Mouse (Mus musculus): Measurements from ENCODE around the gene Taf11.

The Taf11 gene

DNA sequence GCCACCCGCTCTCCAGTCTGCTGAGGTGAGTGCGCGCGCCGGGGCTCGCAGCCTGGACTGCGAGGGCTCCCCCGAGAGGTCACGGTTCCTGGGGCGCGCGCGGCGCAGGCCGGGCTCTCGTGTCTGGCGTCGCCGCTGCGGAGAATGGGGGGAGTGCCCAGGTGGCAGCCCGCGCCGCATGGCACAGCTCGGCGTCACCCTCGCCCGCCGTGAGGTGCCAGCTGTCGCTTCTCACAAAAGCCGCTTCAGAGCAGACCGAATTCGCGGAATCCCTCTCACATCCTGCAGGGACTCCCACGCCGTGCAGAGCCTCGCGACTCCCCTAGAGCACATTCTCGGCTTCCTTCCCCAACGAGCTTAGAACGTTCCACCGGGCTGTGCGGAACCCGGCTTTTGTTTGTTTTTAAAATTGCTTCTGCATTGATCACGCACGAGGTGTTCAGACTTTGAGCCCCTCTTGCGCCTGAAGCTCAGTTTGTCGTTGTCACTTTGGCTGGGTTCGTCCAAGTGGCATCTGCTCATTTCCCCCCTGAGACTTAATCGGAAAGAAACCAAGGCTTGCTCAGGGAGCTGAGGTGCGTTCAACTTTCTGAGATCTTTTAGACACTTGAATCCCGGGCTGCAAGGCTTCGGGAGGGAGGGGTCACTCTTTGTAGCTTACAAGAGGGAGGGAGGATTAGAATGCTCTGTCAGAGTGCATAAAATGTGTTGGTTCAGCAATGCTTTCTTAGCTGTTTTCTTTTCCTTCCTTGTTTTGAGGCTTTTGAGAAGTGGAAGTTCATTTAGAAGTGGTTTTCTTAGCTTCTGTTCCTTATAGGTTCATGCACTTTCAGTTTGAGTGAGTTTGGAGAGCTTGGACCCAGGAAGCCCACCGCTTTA lies at the start of gene Taf11:
Gene Taf11, minus strand, starts transcription at position 223 of the 879 bp plus-strand sequence.
- in situ Hi-C loops (cut with MboI, MseI) = loop anchor here (5.0 kb wide), 1 partner anchor 68 kb away; no protein-coding TSS in a partner anchor

DNA sequence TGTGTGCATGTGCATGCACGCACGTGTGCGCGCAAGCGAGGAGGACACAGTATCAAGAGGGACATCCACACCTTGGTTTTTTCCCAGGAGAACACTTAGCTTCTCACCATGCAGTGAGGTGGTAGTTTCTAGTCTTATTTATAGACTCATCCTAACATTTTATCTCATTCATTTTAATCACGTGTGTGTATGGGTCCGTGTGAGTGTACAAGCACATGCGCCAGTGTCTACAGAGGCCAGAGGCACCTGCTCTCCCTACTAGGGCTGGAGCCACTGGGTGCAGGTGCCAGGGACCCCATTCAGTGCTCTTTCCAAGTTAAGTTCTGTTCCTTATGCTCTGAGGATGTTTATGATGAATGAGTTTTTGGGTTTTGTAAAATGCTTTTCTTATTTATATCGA lies 48.0 kb upstream of the Taf11 start:
- in situ Hi-C loops (cut with MboI, MseI) = no loop called here

DNA sequence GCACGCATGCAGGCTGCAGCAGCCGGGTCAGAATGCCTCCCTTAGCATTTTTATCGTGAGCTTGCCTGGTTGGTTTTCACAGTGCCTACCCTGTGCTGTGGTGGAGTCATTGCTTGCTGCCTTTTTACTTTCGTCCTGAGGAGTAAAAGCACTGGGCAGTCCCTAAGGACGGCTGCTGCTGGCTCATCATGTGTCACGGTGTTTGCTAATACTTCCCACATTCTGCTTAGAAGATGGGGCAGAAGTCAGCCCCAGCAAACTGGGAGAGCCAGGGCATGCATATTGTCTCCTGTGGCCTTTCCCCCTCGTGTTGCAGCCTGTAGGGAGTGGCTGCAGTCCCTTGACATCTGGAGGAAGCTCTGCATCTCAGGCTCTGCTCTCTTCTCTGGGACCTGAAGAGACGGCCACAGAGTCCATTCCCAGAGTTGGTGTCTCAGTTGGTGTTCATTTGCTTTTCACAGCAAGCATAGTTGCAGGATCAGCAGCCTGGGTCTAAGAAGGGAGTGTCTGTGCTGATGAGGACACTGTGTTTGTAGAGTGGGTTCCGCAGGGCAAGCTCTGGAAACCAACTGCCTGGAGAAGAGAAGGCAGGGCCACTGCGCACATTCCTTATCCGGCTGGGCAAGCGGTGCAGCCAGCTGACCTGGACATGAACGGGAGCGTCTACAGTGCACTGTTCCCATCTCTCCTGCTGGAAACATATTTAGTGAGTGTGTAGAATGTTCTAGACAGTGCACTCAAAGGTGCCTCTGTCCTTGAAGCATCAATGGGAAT lies 45.2 kb upstream of the Taf11 start:
- in situ Hi-C loops (cut with MboI, MseI) = no loop called here

DNA sequence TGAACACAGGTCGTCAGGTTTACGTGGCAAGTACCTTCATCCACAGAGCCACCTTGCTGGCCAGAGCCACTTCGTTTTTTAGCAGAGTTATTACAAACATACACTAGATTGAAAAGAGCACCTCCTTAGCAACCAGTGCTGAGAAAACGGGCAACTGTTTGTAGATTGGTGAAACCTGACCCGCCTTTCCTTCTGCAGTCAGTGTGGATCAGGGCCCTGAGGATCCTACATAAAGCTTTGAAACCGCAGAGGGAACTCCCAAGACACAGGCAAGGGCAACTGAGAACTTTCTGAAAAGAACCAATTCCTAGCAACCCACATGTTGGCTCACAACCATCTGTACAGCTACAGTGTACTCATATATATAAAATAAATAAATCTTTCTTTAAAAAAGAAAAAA lies 43.5 kb upstream of the Taf11 start:
- in situ Hi-C loops (cut with MboI, MseI) = no loop called here

DNA sequence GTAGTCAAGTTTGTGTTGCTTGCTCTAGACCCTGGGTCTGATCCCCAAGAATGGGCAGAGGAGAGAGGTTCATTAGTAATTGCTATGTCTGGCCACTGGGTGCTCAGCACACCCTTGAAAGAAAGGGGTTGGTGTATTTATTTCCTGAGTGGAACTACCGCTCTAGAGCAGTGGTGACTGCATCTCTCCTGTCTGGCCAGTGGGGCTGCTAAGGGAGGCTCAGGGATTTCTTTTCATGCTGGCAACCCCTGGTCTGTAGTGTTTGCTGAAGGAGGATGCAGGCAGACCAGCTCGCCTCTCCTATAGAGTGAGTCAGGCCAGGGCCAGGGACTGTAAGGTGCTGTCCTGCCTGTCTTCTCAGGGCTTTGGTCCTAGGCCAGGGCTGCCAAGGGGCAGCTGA lies 37.5 kb upstream of the Taf11 start:
- in situ Hi-C loops (cut with MboI, MseI) = no loop called here

DNA sequence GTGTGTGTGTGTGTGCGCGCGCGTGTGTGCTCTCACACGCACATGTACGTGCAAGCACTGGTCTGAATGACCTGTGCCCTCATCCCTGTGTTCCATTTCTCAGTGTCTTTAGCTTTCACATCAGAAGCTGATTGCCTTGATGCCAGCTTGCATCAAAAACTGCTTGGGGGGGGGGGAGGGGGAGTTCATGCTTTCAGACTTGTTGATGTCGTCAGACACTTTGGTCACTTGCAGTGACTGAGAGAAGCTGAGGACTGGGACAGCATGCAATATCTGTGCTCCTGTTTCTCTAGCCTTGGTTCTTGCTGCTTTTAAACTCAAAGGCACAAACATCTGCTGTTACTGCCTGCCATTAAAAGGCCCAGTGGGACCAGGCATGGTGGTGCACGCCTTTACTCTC lies 36.7 kb upstream of the Taf11 start:
- in situ Hi-C loops (cut with MboI, MseI) = no loop called here

- in situ Hi-C loops (cut with MboI, MseI) = no loop called here
Measured at GRCm38 (mm10) chr17:27945546-27946216, 36.0 kb upstream of the Taf11 start.

DNA sequence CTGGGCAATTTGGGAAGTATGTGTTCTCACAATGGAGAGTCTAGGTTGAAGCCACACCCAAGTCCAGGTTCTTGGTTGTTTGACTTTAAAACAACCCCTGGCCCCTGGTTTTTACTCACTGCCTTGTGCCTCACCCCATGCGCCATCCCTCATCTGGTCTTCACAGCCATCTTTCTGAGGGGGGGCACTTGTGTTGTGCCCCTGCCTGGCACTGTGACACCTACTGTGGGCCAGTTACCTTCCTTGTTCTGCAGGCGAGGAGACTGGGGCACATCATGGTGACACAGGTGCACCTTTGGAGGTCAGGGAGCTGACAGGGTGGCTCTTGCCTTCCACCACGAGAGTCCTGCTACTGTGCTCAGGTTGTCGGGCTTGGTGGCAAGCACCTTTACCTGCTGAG lies 32.5 kb upstream of the Taf11 start:
- in situ Hi-C loops (cut with MboI, MseI) = no loop called here

DNA sequence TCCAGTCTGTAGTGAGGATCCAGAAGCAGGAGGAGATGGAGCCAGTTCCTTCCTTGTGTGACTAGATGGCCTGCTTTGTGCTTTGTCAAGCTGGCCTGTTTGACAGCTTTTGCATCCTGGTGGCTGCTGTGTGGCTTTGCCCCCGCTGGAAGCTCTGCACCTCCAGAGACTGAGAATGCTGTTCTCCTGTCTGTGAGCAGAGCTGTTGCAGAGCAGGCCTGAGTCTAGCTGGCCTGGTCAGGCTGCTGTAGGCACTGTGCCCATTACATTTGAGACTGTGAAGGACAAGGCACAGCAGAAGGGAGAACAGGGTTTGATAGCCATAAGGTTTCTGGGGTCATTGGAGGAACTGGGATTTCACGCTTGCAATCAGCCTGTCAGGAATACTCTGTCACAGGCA lies 32.1 kb upstream of the Taf11 start:
- in situ Hi-C loops (cut with MboI, MseI) = no loop called here

DNA sequence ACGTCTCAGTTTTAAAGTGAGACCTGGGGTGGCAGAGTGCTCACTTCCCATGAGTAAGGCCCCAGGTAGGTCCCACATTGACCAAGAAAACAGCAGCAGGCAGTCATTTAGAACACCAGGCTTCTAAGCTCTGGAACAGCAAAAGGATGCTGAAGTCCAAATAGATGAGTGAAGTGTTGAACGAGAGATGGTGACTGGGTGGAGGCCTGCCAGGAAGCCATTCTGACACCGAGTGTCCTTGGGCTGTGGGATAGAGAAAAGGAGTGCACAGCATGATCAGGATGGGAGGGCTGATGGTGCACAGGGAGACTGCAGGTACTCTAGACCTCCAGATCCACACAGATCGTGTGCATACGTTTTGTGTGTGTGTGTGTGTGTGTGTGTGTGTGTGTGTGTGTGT lies 31.5 kb upstream of the Taf11 start:
- in situ Hi-C loops (cut with MboI, MseI) = no loop called here

DNA sequence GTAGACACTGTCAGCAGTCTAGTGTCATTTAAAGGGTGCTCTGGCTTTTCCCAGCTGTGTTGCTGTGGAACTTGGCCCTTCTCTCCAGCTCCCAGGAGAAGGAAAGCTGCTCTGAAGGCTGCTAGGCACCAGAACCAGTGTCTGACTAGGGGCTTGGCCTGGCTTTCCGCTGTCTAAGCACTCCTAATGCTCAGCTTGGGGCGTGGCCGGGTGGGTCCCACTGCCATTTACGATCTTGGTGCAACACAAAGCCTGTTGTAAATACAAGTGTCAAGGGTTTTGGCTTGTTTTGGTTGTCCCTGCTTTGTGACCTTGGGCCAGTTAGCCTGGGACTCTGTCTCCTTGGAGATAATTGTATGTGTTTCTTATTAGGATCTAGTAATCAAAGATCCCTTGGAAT lies 30.7 kb upstream of the Taf11 start:
- in situ Hi-C loops (cut with MboI, MseI) = no loop called here

- in situ Hi-C loops (cut with MboI, MseI) = no loop called here
Measured at GRCm38 (mm10) chr17:27939028-27939427, 29.4 kb upstream of the Taf11 start.

DNA sequence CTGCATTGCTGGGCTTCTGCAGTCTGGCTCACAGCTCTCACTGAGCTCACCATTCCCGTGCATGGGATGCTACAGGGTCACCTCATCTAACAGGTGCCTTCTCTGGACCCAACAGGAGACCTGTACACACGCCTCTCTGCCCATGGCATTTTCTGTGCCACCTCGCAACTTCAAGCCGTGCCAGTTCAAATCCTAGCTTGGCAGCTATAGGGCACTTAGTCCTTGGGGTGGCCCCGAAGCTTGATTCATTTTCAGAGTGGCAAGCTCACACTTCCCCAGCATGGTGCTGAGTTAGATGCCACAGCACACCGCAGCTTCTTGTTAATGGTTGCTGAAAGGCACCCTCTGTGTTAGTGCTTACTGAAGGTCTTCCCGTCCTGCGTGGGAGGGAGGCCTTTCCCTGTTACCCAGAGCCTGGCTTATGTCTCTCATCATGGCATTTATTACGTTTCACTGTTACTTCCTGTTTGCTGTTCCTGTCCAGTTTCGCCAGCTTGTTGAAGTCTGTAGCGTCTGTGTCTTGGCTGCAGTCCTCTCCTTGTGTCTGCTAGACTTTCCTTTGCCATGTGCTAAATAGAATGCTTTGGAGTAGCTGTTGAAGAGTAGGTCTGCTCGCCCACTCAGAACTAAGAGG lies 28.6 kb upstream of the Taf11 start:
- in situ Hi-C loops (cut with MboI, MseI) = no loop called here

DNA sequence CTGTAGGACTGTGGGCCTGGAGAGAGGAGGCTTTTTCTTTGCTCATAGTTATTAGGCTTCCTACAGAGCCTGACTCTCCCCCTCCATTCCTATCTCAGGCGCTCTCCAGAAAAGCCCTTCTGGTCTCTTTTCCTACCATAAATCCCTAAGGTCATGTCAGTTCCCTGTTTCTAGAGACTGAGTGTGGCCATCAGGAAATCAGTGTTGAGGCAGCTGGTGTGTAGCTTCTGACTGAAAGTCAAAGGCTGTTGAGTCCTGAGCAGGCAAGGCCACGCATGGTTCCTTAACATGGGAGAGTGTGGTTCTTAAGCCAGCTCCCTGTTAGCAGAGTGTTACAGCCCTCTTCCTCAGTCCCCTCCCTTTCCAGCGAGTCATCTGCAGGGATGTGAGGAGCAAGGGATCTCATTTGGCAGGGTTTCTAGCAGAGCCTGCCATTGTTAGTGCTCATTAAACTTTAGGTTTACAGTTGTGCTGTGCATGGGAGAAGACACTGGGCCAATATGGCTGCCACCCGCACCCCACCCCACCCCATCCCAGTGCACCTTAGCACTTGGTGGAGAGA lies 27.5 kb upstream of the Taf11 start:
- in situ Hi-C loops (cut with MboI, MseI) = no loop called here

- in situ Hi-C loops (cut with MboI, MseI) = no loop called here
Measured at GRCm38 (mm10) chr17:27935091-27935490, 25.4 kb upstream of the Taf11 start.

GRCm38 (mm10) chr17:27934136-27934910 lies 24.7 kb upstream of the Taf11 start:
- in situ Hi-C loops (cut with MboI, MseI) = no loop called here

DNA sequence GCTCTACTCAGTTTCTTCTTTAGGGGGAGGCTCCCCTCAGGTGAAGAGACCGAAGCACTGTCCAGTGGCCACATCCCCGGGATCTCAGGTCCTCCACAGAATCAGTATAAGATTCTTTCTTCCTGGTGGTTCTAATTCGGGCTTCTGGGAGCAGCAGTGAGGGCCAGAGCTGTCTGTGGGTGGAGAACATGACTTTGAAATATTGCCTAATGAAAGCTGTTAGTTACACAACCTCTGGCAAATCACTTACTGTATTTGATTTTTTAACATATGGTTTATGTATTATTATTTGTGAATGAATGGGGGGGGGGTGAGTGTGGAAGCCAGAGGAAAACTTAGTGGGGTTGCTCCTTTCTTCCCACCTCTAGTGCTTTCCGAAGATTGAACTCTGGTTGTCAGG lies 22.2 kb upstream of the Taf11 start:
- in situ Hi-C loops (cut with MboI, MseI) = no loop called here

- in situ Hi-C loops (cut with MboI, MseI) = no loop called here
Measured at GRCm38 (mm10) chr17:27930291-27930690, 20.6 kb upstream of the Taf11 start.

DNA sequence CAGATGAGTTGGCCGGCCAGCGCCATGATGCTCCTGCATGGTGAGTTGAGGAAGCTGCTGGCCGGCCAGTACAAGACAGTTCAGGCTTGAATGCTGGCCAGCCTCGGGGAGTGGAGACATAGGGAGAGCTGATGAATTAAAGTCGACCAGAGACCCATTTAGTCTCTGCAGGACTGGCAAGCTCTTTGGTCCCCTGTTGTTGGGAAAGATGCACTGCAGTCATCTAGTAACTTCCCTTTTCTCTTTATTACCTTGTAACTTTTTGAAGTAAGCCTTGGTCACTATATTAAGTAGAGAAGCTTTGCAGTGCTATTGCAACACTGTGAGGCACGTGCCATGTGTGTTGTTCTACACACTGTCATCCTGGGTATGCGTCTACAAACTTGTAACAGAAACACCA lies 15.9 kb upstream of the Taf11 start:
- in situ Hi-C loops (cut with MboI, MseI) = no loop called here

GRCm38 (mm10) chr17:27925054-27925453 lies 15.4 kb upstream of the Taf11 start:
- in situ Hi-C loops (cut with MboI, MseI) = no loop called here

Measured in T-helper 1 cell (primary cell).